ENCODE assay signal across 25 mouse cellular contexts in the genomic region with DNA sequence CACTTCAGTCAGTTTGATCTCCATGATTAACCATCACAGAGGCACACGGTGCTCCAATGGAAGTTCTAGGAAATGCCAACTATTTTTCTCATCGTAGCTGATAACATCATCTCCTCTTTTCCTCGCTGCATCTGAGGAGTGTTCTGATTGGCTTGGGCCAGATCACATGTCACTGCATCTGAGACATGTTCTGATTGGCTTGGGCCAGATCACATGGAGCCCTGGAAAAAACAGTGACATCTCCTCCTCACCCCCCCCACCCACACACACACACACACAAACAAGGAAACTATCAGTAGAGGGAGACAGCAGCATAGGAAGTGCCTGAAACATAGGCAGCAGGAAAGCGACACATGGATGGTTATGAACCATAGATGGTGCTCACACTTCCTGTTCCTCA.
DNase-seq lines count a peak whose midpoint lies in the region; ATAC-seq and TF ChIP-seq lines count a peak whose summit lies in the region.
"Had no signal": no experiment of that assay in that cellular context is flagged by ENCODE, and none has a peak within 500 bp of the region (broad histone marks: within the 10 kb centered on the region; RNA-seq: fewer than 3 reads in every experiment).

No protein-coding gene starts in this region.

- no peak overlapping the region for H3K4me3 ChIP-seq in CH12.LX (replicated peaks in 1 of 3; ENCODE audit: low read depth in 2 of 3, low read length in 2 of 3, poor library complexity in 1 of 3)
- H3K4me3 ChIP-seq: embryonic facial prominence, embryonic 10.5 days; embryonic facial prominence, embryonic 12.5 days; forebrain, embryonic 13.5 days; forebrain, embryonic 15.5 days had no signal

- H3K27ac ChIP-seq in CH12.LX (ENCODE audit: insufficient read depth, low read depth): no peak overlapping the region
- H3K27ac ChIP-seq: embryonic facial prominence, embryonic 10.5 days; embryonic facial prominence, embryonic 12.5 days; forebrain, embryonic 13.5 days; forebrain, embryonic 15.5 days had no signal

- TF ChIP-seq EP300 in CH12.LX (IDR thresholded peaks at IDR 0.05; ENCODE audit: low read length): no peak

- DNase-seq in heart, adult 11 months: peak; percentile 16
- DNase-seq in heart, postnatal 36 days: no peak
- DNase-seq in CH12.LX (ENCODE audit: extremely low read depth) (peak; percentile 12), R1 (ENCODE audit: low read depth, low spot score) (peak; percentile 38)
- peak; percentile 31 for DNase-seq in testis, postnatal 14 days (ENCODE audit: low spot score)
- DNase-seq in left cerebral cortex, postnatal 25 days (ENCODE audit: low spot score in 2 of 2): no peak
- DNase-seq: adrenal gland, adult 8-10 months; adrenal gland, postnatal 14 days; adrenal gland, postnatal 36 days; B cell, adult 2 months; cerebellum, adult 11-12 months; cerebellum, adult 2 months; cerebellum, adult 9-10 months; cerebellum, postnatal 10 days; cerebellum, postnatal 25 days; forebrain, postnatal 0 days had no signal

- in situ Hi-C loops in CH12.LX (cut with MboI; ENCODE audit: low pct_ligation_motif_present, low pct_unique_long_range_greater_than_20kb, low sequenced_read_pairs): no loop called here

- H3K36me3 ChIP-seq in CH12.LX (replicated peaks in 1 of 2; ENCODE audit: control insufficient read depth in 1 of 2, insufficient read depth in 1 of 2, low read length in 1 of 2): no peaks in the 10 kb centered on the region
- H3K36me3 ChIP-seq: embryonic facial prominence, embryonic 10.5 days; embryonic facial prominence, embryonic 12.5 days; forebrain, embryonic 15.5 days; G1E had no signal

- H3K4me2 ChIP-seq in CH12.LX (ENCODE audit: insufficient read depth, low read depth, poor library complexity, severe bottlenecking): no peak overlapping the region
- H3K4me2 ChIP-seq: embryonic facial prominence, embryonic 12.5 days; forebrain, embryonic 13.5 days; forebrain, embryonic 15.5 days had no signal

- no peak for ATAC-seq in monocyte, adult 5-6 weeks (replicated peaks; ENCODE audit: insufficient number of reproducible peaks, low FRiP score, low TSS enrichment, poor library complexity, severe bottlenecking)
- ATAC-seq: activated CD4-positive, CD25-positive, alpha-beta regulatory T cell, adult 4 months; CD4-positive, CD25-positive, alpha-beta regulatory T cell, adult 4 months; forebrain, embryonic 13.5 days; forebrain, embryonic 15.5 days; forebrain, postnatal 0 days; Patski had no signal

- no peak overlapping the region for H3K9ac ChIP-seq in CH12.LX (ENCODE audit: insufficient read depth, low read depth)
- H3K9ac ChIP-seq: embryonic facial prominence, embryonic 12.5 days; forebrain, embryonic 13.5 days; forebrain, embryonic 15.5 days; forebrain, postnatal 0 days had no signal

- intact Hi-C loops in heart, postnatal 36 days (cut with DNase I): loop anchor here (5.0 kb wide), 1 partner anchor 252 kb away; no protein-coding TSS in a partner anchor
- intact Hi-C loops in left cerebral cortex, postnatal 25 days (cut with DNase I): loop anchor here (5.0 kb wide), 1 partner anchor 252 kb away; no protein-coding TSS in a partner anchor

- no peaks in the 10 kb centered on the region for H3K79me2 ChIP-seq in CH12.LX (replicated peaks; ENCODE audit: control insufficient read depth, extremely low read depth, insufficient read depth, poor library complexity, severe bottlenecking)

- H3K27me3 ChIP-seq in CH12.LX (replicated peaks): no peaks in the 10 kb centered on the region
- H3K27me3 ChIP-seq: embryonic facial prominence, embryonic 12.5 days; forebrain, embryonic 13.5 days; forebrain, embryonic 15.5 days had no signal

- no peaks in the 10 kb centered on the region for H3K9me3 ChIP-seq in CH12.LX (replicated peaks; ENCODE audit: low read length)
- H3K9me3 ChIP-seq: embryonic facial prominence, embryonic 10.5 days; embryonic facial prominence, embryonic 12.5 days; forebrain, embryonic 13.5 days; forebrain, embryonic 15.5 days had no signal

- peak; percentile 5 for TF ChIP-seq RAD21 in CH12.LX (IDR thresholded peaks at IDR 0.05; ENCODE audit: low read depth, low read length)

- TF ChIP-seq CTCF in CH12.LX (conservative IDR thresholded peaks at IDR 0.05 in 1 of 2, IDR thresholded peaks at IDR 0.05 in 1 of 2; ENCODE audit: low read depth in 2 of 2, low read length in 2 of 2): peak in 1 of 2 experiments; percentile 17; a peak in 1 of 4 replicates

- dilution Hi-C loops in CH12.LX (cut with MboI; ENCODE audit: extremely low pct_ligation_motif_present, extremely low pct_unique_long_range_greater_than_20kb, low sequenced_read_pairs): no loop called here

- TF ChIP-seq POLR2A in CH12.LX (IDR thresholded peaks at IDR 0.05; ENCODE audit: low read depth, low read length): no peak

- H3K4me1 ChIP-seq in CH12.LX (ENCODE audit: control insufficient read depth in 1 of 2, insufficient read depth in 2 of 2): peaks cover 0 to 3% of the 10 kb centered on the region in 2 experiments; a peak in 1 of 4 replicates
- H3K4me1 ChIP-seq: embryonic facial prominence, embryonic 10.5 days; embryonic facial prominence, embryonic 12.5 days; forebrain, embryonic 13.5 days; forebrain, embryonic 15.5 days had no signal

TF ChIP-seq in CH12.LX, 34 proteins besides CTCF, POLR2A, EP300 and RAD21:
- TF ChIP-seq USF2 (conservative IDR thresholded peaks at IDR 0.05; ENCODE audit: low read depth, low read length) (peak; percentile 62), ZKSCAN1 (IDR thresholded peaks at IDR 0.05; ENCODE audit: borderline replicate concordance, low read depth, low read length) (no peak), USF1 (IDR thresholded peaks at IDR 0.05; ENCODE audit: low read depth, low read length) (peak; percentile 63), MAFK (IDR thresholded peaks at IDR 0.05; ENCODE audit: insufficient replicate concordance, low read length) (no peak)

Comparison
In these comparisons a context has a peak if more than half of its experiments do, and no peak if none do; other contexts are left out.
1. DNase-seq: peak in heart, adult 11 months (single experiment), CH12.LX (single experiment), R1 (single experiment) and testis, postnatal 14 days (single experiment); none in heart, postnatal 36 days (0 of 2) and left cerebral cortex, postnatal 25 days (0 of 2).